Mouse (Mus musculus) limb, embryonic 11.5 days (tissue): ENCODE data around the gene Chid1. TPM values are rescaled to one million over a fixed set of nuclear protein-coding genes. Genes with fewer than 3 reads are reported as not detected.
A peak's percentile ranks its signal among the peaks of the same experiment; 100 is the strongest.

ENCODE experiments used
- ATAC-seq: fragments of 200-750 bp; cut with Nextera tagmentation; 2 replicates; pipeline ENCODE4 v1.8.0; 2017; ENCODE audit warnings: low read depth; ENCODE audit not compliant: insufficient number of reproducible peaks, low FRiP score, low TSS enrichment
- DNase-seq: peaks from one replicate; pipeline ENCODE4 v3.0.0-alpha.2; 2015; ENCODE audit warnings: low spot score
- H3K27ac ChIP-seq: fragments of 300-500 bp; sonication (generic); replicated peaks from 2 replicates; pipeline ENCODE4 v1.5.1; 2014; ENCODE audit warnings: low read depth, mild to moderate bottlenecking, low read length
- H3K27me3 ChIP-seq: fragments of 300-500 bp; sonication (generic); 2 replicates; pipeline ENCODE4 v1.6.1; 2014; ENCODE audit warnings: mild to moderate bottlenecking, low read length, mixed read lengths; ENCODE audit not compliant: control insufficient read depth, insufficient read depth
- H3K36me3 ChIP-seq: fragments of 300-500 bp; sonication (generic); 2 replicates; pipeline ENCODE4 v1.6.1; 2014; ENCODE audit warnings: mild to moderate bottlenecking, low read length, moderate library complexity, mixed read lengths; ENCODE audit not compliant: control insufficient read depth, insufficient read depth
- H3K4me1 ChIP-seq: fragments of 300-500 bp; sonication (generic); 2 replicates; pipeline ENCODE4 v1.6.1; 2014; ENCODE audit warnings: low read length, mixed read lengths; ENCODE audit not compliant: control insufficient read depth, insufficient read depth
- H3K4me2 ChIP-seq: fragments of 300-500 bp; sonication (generic); 2 replicates; pipeline ENCODE4 v1.6.1; 2014; ENCODE audit warnings: low read depth, mild to moderate bottlenecking, moderate library complexity; ENCODE audit not compliant: severe bottlenecking
- H3K4me3 ChIP-seq: fragments of 300-500 bp; sonication (generic); 2 replicates; pipeline ENCODE4 v1.5.1; 2014; ENCODE audit warnings: low read depth, low read length
- H3K9ac ChIP-seq: fragments of 300-500 bp; sonication (generic); 2 replicates; pipeline ENCODE4 v1.6.1; 2014; ENCODE audit warnings: mild to moderate bottlenecking, low read length
- H3K9me3 ChIP-seq: fragments of 300-500 bp; sonication (generic); 2 replicates; pipeline ENCODE4 v1.6.1; 2016; ENCODE audit warnings: low read length; ENCODE audit not compliant: control insufficient read depth
- WGBS: fragments of 180-500 bp; shearing (Covaris S2); extraction: QIAGEN DNeasy Blood & Tissue Kit; methylation state at CpG from one replicate; pipeline ENCODE4 v1.1.7; 2014; 5-methylcytosine and 5-hydroxymethylcytosine counted together
- polyA plus RNA-seq: library from polyadenylated mRNA; unstranded; fragments of >200 nt; fragmentation: Nextera tagmentation; extraction: Ambion mirVana; gene quantifications from 2 replicates; pipeline ENCODE4 v1.2.1, GENCODE M21; 2014

Gene Chid1
- polyA plus RNA-seq, 1 experiment from 2014 or later, result 27.4 TPM

DNA sequence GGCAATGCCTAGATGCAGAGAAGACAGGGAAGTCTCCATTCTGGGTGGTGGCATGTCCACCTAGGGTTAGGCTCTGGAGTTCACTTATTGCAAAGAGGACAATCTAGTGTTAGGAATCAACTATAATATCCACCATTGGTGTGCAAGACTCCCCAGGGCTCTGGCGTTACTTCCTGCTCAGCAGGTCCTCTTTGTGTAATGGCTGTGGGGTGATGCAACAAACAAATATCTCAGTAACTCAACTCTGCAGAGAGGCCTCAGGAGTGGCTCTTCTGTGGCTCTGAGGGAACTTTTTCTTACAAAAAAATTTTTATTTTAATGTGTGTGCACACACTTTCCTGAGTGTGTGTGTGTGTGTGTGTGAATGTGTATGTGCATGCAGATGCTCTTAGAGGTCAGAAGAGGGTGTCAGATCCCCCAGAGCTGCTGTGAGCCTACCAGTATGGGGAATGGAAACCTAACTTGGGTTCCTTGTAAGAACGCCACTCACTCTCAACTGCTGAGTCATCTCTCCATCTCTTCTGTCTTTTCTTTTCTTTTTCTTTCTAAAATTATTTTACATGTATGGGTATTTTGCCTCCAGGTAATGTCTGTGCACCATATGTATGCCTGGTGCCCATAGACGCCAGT lies 9.9 kb upstream of the Chid1 start:
- Histone ChIP-seq H3K9ac (no peak overlapping the region), H3K4me2 (no peak overlapping the region), H3K4me3 (no peak overlapping the region), H3K9me3 (no peaks in the 10 kb centered on the region), H3K27me3 (no peaks in the 10 kb centered on the region), H3K27ac (no peak overlapping the region), H3K4me1 (no peaks in the 10 kb centered on the region), H3K36me3 (no peaks in the 10 kb centered on the region)
- no peak for DNase-seq
- no peak for ATAC-seq
- WGBS, result 85% methylated on average over 3 of the region's 3 CpGs

DNA sequence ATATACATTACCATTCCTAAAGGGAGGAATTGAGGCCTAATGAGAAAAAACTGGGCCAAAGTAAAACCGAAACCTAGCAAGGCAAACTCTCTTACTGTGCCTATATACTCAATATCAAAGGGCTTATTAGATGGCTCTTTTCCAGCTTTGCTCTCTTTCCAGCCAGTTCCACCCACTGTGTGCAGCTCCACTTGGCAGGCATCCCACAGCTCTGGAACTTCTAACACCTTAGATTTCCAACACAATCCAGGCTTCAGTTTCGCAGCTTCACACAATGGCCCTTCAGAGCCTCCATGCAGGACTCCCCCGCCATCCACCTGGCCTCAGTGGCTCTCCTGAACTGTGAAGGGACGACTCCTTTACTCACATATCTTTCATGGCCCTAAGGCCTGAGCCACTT lies 5.0 kb upstream of the Chid1 start:
- no peak overlapping the region for H3K4me3 ChIP-seq
- H3K27ac ChIP-seq, result no peak overlapping the region
- DNase-seq (no peak), ATAC-seq (no peak)
- H3K36me3 ChIP-seq, result no peaks in the 10 kb centered on the region
- no peaks in the 10 kb centered on the region for H3K9me3 ChIP-seq
- 78% methylated on average over 4 of the region's 4 CpGs for WGBS
- no peak overlapping the region for H3K9ac ChIP-seq
- no peaks in the 10 kb centered on the region for H3K4me1 ChIP-seq
- H3K27me3 ChIP-seq, result no peaks in the 10 kb centered on the region
- H3K4me2 ChIP-seq, result no peak overlapping the region

DNA sequence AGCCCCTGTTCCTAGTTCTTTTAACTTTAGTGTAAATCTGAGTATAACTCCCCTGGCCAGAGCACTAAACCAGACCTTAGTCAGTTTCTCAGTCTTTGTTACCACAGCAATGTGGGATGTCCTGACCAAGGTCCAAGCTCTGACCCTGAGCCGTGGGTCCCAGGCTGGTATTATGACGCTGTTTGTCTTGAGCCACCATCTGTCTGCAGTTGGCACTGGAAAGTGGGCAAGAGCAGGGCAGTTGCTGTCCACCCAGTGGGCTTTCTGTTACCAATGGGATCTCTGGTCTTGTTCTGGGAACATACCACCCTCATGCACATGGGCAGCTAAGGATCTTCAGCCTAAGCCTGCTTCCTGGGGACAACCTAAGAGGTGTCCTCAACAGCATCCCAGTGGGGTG lies 2.9 kb upstream of the Chid1 start:
- ATAC-seq, result no peak
- Histone ChIP-seq H3K4me2 (no peak overlapping the region), H3K4me1 (0 out of 2 replicates have a peak, but pooled peaks cover 5% of the 10 kb centered on the region), H3K27ac (no peak overlapping the region), H3K9ac (no peak overlapping the region), H3K36me3 (no peaks in the 10 kb centered on the region), H3K9me3 (no peaks in the 10 kb centered on the region), H3K4me3 (no peak overlapping the region), H3K27me3 (no peaks in the 10 kb centered on the region)
- 90% methylated on average over 2 of the region's 2 CpGs for WGBS
- DNase-seq, result no peak

GRCm38 (mm10) chr7:141541681-141542080 lies 2.0 kb upstream of the Chid1 start:
- WGBS, result 71% methylated on average over 4 of the region's 4 CpGs
- H3K9me3 ChIP-seq, result no peaks in the 10 kb centered on the region
- H3K4me3 ChIP-seq, result no peak overlapping the region
- H3K9ac ChIP-seq, result no peak overlapping the region
- no peaks in the 10 kb centered on the region for H3K27me3 ChIP-seq
- 0 out of 2 replicates have a peak, but pooled peaks cover 5% of the 10 kb centered on the region for H3K4me1 ChIP-seq
- no peaks in the 10 kb centered on the region for H3K36me3 ChIP-seq
- H3K4me2 ChIP-seq, result no peak overlapping the region
- DNase-seq (no peak), ATAC-seq (no peak)
- H3K27ac ChIP-seq, result no peak overlapping the region

GRCm38 (mm10) chr7:141540312-141541081 lies 840 bp upstream of the Chid1 start:
- no peak for DNase-seq
- 0 out of 2 replicates have a peak, but pooled peaks cover 5% of the 10 kb centered on the region for H3K4me1 ChIP-seq
- H3K9ac ChIP-seq, result peak overlapping the region; percentile 47; the same call in 1 of the 2 replicates
- no peaks in the 10 kb centered on the region for H3K9me3 ChIP-seq
- H3K36me3 ChIP-seq, result no peaks in the 10 kb centered on the region
- peak overlapping the region; percentile 68 for H3K4me3 ChIP-seq
- 64% methylated on average over 13 of the region's 13 CpGs for WGBS
- no peaks in the 10 kb centered on the region for H3K27me3 ChIP-seq
- no peak overlapping the region for H3K27ac ChIP-seq
- H3K4me2 ChIP-seq, result peak overlapping the region; percentile 80
- peak; percentile 27; the same call in 1 of the 2 replicates for ATAC-seq

GRCm38 (mm10) chr7:141538852-141539555 lies 653 bp downstream of the Chid1 start:
- no peaks in the 10 kb centered on the region for H3K27me3 ChIP-seq
- DNase-seq, result peak; percentile 23
- H3K4me3 ChIP-seq, result peak overlapping the region; percentile 68
- H3K4me1 ChIP-seq, result 0 out of 2 replicates have a peak, but pooled peaks cover 5% of the 10 kb centered on the region
- H3K4me2 ChIP-seq, result peak overlapping the region; percentile 80
- H3K9ac ChIP-seq, result peak overlapping the region; percentile 47
- 17% methylated on average over 18 of the region's 18 CpGs for WGBS
- H3K9me3 ChIP-seq, result no peaks in the 10 kb centered on the region
- no peaks in the 10 kb centered on the region for H3K36me3 ChIP-seq
- no peak overlapping the region for H3K27ac ChIP-seq
- no peak; the same call in 1 of the 2 replicates for ATAC-seq

GRCm38 (mm10) chr7:141535570-141535969 lies 4.1 kb downstream of the Chid1 start:
- H3K27ac ChIP-seq, result no peak overlapping the region
- no peak overlapping the region for H3K4me2 ChIP-seq
- H3K4me1 ChIP-seq, result 0 out of 2 replicates have a peak, but pooled peaks cover 5% of the 10 kb centered on the region
- H3K27me3 ChIP-seq, result no peaks in the 10 kb centered on the region
- WGBS, result 67% methylated on average over 1 of the region's 1 CpGs
- no peaks in the 10 kb centered on the region for H3K36me3 ChIP-seq
- no peaks in the 10 kb centered on the region for H3K9me3 ChIP-seq
- no peak overlapping the region for H3K9ac ChIP-seq
- DNase-seq (no peak), ATAC-seq (no peak)
- no peak overlapping the region for H3K4me3 ChIP-seq

GRCm38 (mm10) chr7:141525580-141525925 lies 14.1 kb downstream of the Chid1 start:
- ATAC-seq, result no peak

More at GRCm38 (mm10) chr7:141525580-141525925, 14.1 kb downstream of the Chid1 start:
- Histone ChIP-seq H3K27me3 (no peaks in the 10 kb centered on the region), H3K9me3 (no peaks in the 10 kb centered on the region), H3K4me1 (no peaks in the 10 kb centered on the region), H3K27ac (no peak overlapping the region), H3K9ac (no peak overlapping the region), H3K4me3 (no peak overlapping the region), H3K4me2 (no peak overlapping the region), H3K36me3 (peaks cover 2% of the 10 kb centered on the region; the same call in 1 of the 2 replicates)
- no peak for DNase-seq
- 82% methylated on average over 4 of the region's 4 CpGs for WGBS
